Mouse (Mus musculus): ENCODE measurements around the gene Hist2h2ab. TPM values are rescaled to one million over a fixed set of nuclear protein-coding genes. Genes with fewer than 3 reads are reported as not detected.
A peak's percentile ranks its signal among the peaks of the same experiment; 100 is the strongest.
"Not testable (repeated sequence)": the region's sequence is repeated elsewhere in the genome, so short reads cannot be mapped to it uniquely, and the experiment has no call there.

Gene Hist2h2ab
- total RNA-seq, 2 experiments from 2014 or later = 0.87 to 1.2 TPM

- Histone ChIP-seq H3K27ac (no peak overlapping the region), H3K4me3 (no peak overlapping the region)
- TF ChIP-seq CTCF (IDR thresholded peaks at IDR 0.05) = no peak; the same call in 1 of the 2 replicates
- DNase-seq = no peak
- intact Hi-C loops (cut with DNase I) = no loop called here
Observed at GRCm38 (mm10) chr3:96207819-96208218, 11.8 kb upstream of the Hist2h2ab start.

DNA sequence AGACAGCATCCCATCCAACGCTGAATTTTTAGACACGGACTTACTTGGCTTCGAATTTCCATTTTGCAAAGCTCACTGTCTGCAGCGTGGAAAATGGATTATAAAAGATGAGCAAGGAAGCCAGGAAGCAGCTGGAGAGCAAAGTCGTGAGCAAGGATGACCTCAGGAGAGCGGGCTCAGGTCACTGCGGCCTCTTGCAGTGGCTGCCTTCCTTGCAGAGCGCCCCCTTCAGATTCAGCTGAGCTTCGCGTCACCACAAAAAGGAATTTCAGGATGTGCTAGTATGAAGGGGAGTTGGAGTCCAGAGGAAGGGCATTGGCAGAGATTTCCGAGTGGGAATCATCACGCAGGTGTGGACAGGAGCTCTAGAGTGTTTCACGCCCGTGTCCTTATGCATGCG, 10.4 kb upstream of the Hist2h2ab start:
- intact Hi-C loops (cut with DNase I) = no loop called here
- Histone ChIP-seq H3K27ac (no peak overlapping the region), H3K4me3 (no peak overlapping the region)
- no peak for DNase-seq
- TF ChIP-seq CTCF (IDR thresholded peaks at IDR 0.05) = peak; percentile 40

GRCm38 (mm10) chr3:96219191-96219641, 449 bp upstream of the Hist2h2ab start:
- Histone ChIP-seq H3K4me3 (peak overlapping the region; percentile 89), H3K27ac (peak overlapping the region; percentile 97)
- intact Hi-C loops (cut with DNase I) = loop anchor here (5.0 kb wide), 2 partner anchors 47 to 152 kb away; partner anchors contain the start of gene Sf3b4
- TF ChIP-seq CTCF (IDR thresholded peaks at IDR 0.05) = peak; percentile 40
- peak; percentile 44 for DNase-seq

GRCm38 (mm10) chr3:96220131-96220764, 583 bp downstream of the Hist2h2ab start:
- not testable (repeated sequence) for DNase-seq
- Histone ChIP-seq H3K27ac (peak overlapping the region; percentile 97), H3K4me3 (peak overlapping the region; percentile 89)
- intact Hi-C loops (cut with DNase I) = loop anchor here (2.0 kb wide), 1 partner anchor 43 kb away; the partner anchor contains the start of gene Hist2h4

DNA sequence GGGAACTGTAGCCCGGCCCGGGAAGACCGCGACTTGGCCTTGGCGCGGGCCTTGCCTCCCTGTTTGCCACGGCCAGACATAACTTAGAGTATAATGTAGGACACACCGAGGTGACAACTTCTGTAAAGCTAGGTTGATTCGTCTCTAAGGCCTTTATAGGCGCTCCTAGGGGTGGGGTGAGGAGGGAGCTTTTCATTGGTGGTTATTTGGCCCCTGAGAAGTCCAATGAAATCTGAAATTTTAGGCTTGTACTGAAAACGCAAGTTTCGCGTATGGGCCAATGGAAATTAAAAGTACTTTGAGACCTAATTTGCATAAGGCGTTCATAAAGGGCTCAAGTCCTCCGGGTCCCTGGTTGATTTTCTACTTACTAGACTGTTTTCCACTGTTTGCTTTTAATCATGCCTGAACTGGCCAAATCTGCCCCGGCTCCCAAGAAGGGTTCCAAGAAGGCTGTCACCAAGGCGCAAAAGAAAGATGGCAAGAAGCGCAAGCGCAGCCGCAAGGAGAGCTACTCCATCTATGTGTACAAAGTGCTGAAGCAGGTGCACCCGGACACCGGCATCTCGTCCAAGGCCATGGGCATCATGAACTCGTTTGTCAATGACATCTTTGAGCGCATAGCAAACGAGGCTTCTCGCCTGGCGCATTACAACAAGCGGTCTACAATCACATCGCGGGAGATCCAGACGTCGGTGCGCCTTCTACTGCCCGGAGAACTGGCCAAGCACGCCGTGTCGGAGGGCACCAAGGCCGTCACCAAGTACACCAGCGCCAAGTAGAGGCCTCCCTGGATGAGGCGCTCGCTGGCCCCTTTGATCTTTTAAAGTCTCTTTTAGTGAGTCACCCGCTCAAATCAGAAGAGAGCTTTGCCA, 1.3 kb downstream of the Hist2h2ab start, which contains the start of the genes Hist2h2ac and Hist2h2be:
Gene Hist2h2ac (minus strand): TSS at position 116 of the 875 bp plus-strand sequence.
Gene Hist2h2be (plus strand): TSS at position 355 of the 875 bp plus-strand sequence.
- peak; percentile 78 for DNase-seq
- Histone ChIP-seq H3K4me3 (peak within 1 kb of the TSS; percentile 89), H3K27ac (peak within 1 kb of the TSS; percentile 97)
- intact Hi-C loops (cut with DNase I) = loop anchor here (2.0 kb wide), 1 partner anchor 42 kb away; the partner anchor contains the start of gene Hist2h4
- TF ChIP-seq CTCF (IDR thresholded peaks at IDR 0.05) = peak; percentile 0; the same call in 1 of the 2 replicates

DNA sequence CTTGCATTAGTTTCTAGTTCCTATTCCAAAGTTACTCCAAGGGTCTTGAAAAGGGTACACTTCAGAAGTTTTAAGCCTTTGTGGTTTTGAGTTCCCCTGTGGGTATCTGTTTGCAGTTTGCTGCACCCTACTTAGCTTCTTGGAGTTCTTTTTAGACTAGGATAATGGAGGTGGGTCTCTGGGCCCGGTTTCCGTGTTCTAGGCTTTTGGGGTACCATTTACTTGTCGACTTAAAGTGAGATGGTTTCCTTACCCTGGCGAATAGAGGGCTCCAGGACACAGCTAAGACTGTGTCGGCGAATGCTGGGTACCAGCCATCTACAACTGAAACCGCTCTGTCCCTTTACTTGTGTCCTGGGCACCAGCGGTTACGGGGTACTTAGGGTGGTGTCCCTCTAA, 2.0 kb downstream of the Hist2h2ab start:
- Histone ChIP-seq H3K27ac (peak overlapping the region; percentile 97), H3K4me3 (peak overlapping the region; percentile 89)
- TF ChIP-seq CTCF (IDR thresholded peaks at IDR 0.05) = no peak
- intact Hi-C loops (cut with DNase I) = loop anchor here (2.0 kb wide), 2 partner anchors 15 to 41 kb away; partner anchors contain the start of gene Hist2h4
- DNase-seq = no peak

GRCm38 (mm10) chr3:96222774-96223173, 3.1 kb downstream of the Hist2h2ab start:
- Histone ChIP-seq H3K4me3 (no peak overlapping the region), H3K27ac (peak overlapping the region; percentile 97; the same call in 1 of the 2 replicates)
- intact Hi-C loops (cut with DNase I) = loop anchor here (2.0 kb wide), 1 partner anchor 14 kb away; no protein-coding TSS in a partner anchor
- no peak for DNase-seq
- TF ChIP-seq CTCF (IDR thresholded peaks at IDR 0.05) = no peak

GRCm38 (mm10) chr3:96225421-96225820, 5.8 kb downstream of the Hist2h2ab start:
- H3K27ac ChIP-seq = no peak overlapping the region
- intact Hi-C loops (cut with DNase I) = no loop called here
- DNase-seq = no peak
- TF ChIP-seq CTCF (IDR thresholded peaks at IDR 0.05) = no peak
- no peak overlapping the region for H3K4me3 ChIP-seq

DNA sequence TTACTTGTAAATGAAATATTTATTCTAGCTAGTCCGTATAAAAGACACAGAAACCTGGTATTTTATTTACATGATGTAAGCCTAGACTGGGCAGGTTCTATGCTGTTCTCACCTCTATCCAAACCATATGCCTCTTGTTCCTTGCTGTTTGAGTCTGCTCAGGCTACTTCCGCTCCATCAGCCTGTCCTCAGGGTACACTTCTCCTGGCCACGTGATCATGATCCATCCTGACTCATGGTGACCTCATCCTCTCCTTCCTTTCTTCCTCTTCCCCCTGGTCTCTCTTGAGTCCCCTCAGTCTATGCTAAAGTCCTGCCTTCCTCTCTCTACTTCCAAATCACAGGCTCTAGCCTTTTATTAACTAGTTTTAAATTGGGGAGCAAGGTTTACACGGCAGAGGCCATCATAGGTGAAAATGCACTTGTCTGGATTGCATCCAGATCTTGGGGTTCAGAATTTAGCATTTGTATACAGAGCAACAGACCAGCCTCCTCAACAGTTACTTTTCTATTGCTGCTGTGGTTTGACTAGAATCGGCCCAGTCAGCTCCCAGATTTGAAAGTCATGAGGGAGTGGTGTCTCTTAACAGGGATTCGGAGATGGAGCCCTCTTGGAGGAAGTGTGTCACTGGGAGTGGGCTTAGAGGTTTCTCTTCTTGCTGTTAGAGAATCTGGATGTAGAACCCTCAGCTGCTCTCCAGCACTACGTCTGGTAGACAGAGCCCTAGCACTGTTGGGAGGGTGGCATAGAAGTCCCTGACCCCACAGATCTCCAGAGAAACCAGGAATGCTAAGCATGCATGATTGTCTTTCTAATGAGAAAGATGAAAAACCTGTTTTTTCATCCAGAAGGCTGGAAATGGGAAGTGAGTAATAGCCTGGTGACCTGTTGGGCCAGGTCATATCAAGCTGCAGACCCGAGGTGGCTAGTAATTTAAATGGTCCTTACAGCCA, 7.3 kb downstream of the Hist2h2ab start:
- intact Hi-C loops (cut with DNase I) = no loop called here
- no peak overlapping the region for H3K27ac ChIP-seq
- no peak overlapping the region for H3K4me3 ChIP-seq
- no peak for TF ChIP-seq CTCF (IDR thresholded peaks at IDR 0.05)
- no peak for DNase-seq

GRCm38 (mm10) chr3:96228828-96229227, 9.2 kb downstream of the Hist2h2ab start:
- Histone ChIP-seq H3K27ac (no peak overlapping the region), H3K4me3 (no peak overlapping the region)
- intact Hi-C loops (cut with DNase I) = no loop called here
- no peak for TF ChIP-seq CTCF (IDR thresholded peaks at IDR 0.05)
- DNase-seq = no peak

GRCm38 (mm10) chr3:96230404-96230803, 10.7 kb downstream of the Hist2h2ab start:
- Histone ChIP-seq H3K4me3 (no peak overlapping the region), H3K27ac (no peak overlapping the region)
- intact Hi-C loops (cut with DNase I) = no loop called here
- no peak for DNase-seq
- no peak for TF ChIP-seq CTCF (IDR thresholded peaks at IDR 0.05)

Measured in gastrocnemius, adult 2 months (tissue).